Mouse (Mus musculus): ENCODE measurements at regions not wholly inside any gene's neighbourhood (a gene's known extent, or its start where the extent isn't known, plus 50 kb on each side); places are given as distances from the start of the nearest gene placed in this dataset.

- ATAC-seq (replicated peaks; ENCODE audit: poor library complexity, severe bottlenecking), result no peak
Measured at GRCm38 (mm10) chr16:71622664-71623063, 685.4 kb upstream of the Robo1 start.

GRCm38 (mm10) chr16:71640361-71640760, 667.7 kb upstream of the Robo1 start:
- ATAC-seq (replicated peaks; ENCODE audit: poor library complexity, severe bottlenecking), result no peak

GRCm38 (mm10) chr16:71643223-71643622, 664.9 kb upstream of the Robo1 start:
- ATAC-seq (replicated peaks; ENCODE audit: poor library complexity, severe bottlenecking), result no peak

GRCm38 (mm10) chr16:71678075-71678701, 629.9 kb upstream of the Robo1 start:
- no peak for ATAC-seq (replicated peaks; ENCODE audit: poor library complexity, severe bottlenecking)

- ATAC-seq (replicated peaks; ENCODE audit: poor library complexity, severe bottlenecking), result no peak
Measured at GRCm38 (mm10) chr16:71693464-71693863, 614.6 kb upstream of the Robo1 start.

GRCm38 (mm10) chr16:71705846-71706245, 602.3 kb upstream of the Robo1 start:
- ATAC-seq (replicated peaks; ENCODE audit: poor library complexity, severe bottlenecking), result no peak

GRCm38 (mm10) chr16:71709684-71710083, 598.4 kb upstream of the Robo1 start:
- no peak for ATAC-seq (replicated peaks; ENCODE audit: poor library complexity, severe bottlenecking)

- ATAC-seq (replicated peaks; ENCODE audit: poor library complexity, severe bottlenecking), result no peak
Measured at GRCm38 (mm10) chr16:71711879-71712278, 596.2 kb upstream of the Robo1 start.

- ATAC-seq (replicated peaks; ENCODE audit: poor library complexity, severe bottlenecking), result no peak
Measured at GRCm38 (mm10) chr16:71717207-71717606, 590.9 kb upstream of the Robo1 start.

GRCm38 (mm10) chr16:71724898-71725297, 583.2 kb upstream of the Robo1 start:
- no peak for ATAC-seq (replicated peaks; ENCODE audit: poor library complexity, severe bottlenecking)

- no peak for ATAC-seq (replicated peaks; ENCODE audit: poor library complexity, severe bottlenecking)
Measured at GRCm38 (mm10) chr16:71737941-71738340, 570.2 kb upstream of the Robo1 start.

GRCm38 (mm10) chr16:71739104-71739503, 569.0 kb upstream of the Robo1 start:
- ATAC-seq (replicated peaks; ENCODE audit: poor library complexity, severe bottlenecking), result no peak

GRCm38 (mm10) chr16:71780945-71781344, 527.2 kb upstream of the Robo1 start:
- no peak for ATAC-seq (replicated peaks; ENCODE audit: poor library complexity, severe bottlenecking)

GRCm38 (mm10) chr16:71812840-71813239, 495.3 kb upstream of the Robo1 start:
- no peak for ATAC-seq (replicated peaks; ENCODE audit: poor library complexity, severe bottlenecking)

GRCm38 (mm10) chr16:71835325-71835724, 472.8 kb upstream of the Robo1 start:
- ATAC-seq (replicated peaks; ENCODE audit: poor library complexity, severe bottlenecking), result no peak

GRCm38 (mm10) chr16:71850097-71850496, 458.0 kb upstream of the Robo1 start:
- ATAC-seq (replicated peaks; ENCODE audit: poor library complexity, severe bottlenecking), result no peak

GRCm38 (mm10) chr16:71851590-71852190, 456.4 kb upstream of the Robo1 start:
- no peak for ATAC-seq (replicated peaks; ENCODE audit: poor library complexity, severe bottlenecking)

- no peak for ATAC-seq (replicated peaks; ENCODE audit: poor library complexity, severe bottlenecking)
Measured at GRCm38 (mm10) chr16:71857877-71858276, 450.2 kb upstream of the Robo1 start.

GRCm38 (mm10) chr16:71860205-71860604, 447.9 kb upstream of the Robo1 start:
- ATAC-seq (replicated peaks; ENCODE audit: poor library complexity, severe bottlenecking), result no peak

GRCm38 (mm10) chr16:71885701-71886100, 422.4 kb upstream of the Robo1 start:
- ATAC-seq (replicated peaks; ENCODE audit: poor library complexity, severe bottlenecking), result no peak

- ATAC-seq (replicated peaks; ENCODE audit: poor library complexity, severe bottlenecking), result no peak
Measured at GRCm38 (mm10) chr16:71889679-71890078, 418.4 kb upstream of the Robo1 start.

GRCm38 (mm10) chr16:71923111-71923510, 385.0 kb upstream of the Robo1 start:
- no peak for ATAC-seq (replicated peaks; ENCODE audit: poor library complexity, severe bottlenecking)
